Mouse (Mus musculus) right cerebral cortex, postnatal 36 days (tissue): ENCODE results near the gene Eif2ak4.

ENCODE experiments used
- DNase-seq, 2 experiments: peaks; one replicate each; pipeline ENCODE4 v3.0.0; 2022; ENCODE audit warnings: low spot score in 2 of 2, mixed read lengths in 1 of 2

Gene Eif2ak4

GRCm38 (mm10) chr2:118509688-118510446, 121.4 kb downstream of the Eif2ak4 start:
- no peak for DNase-seq

- peak; percentile 76 for DNase-seq
Measured at GRCm38 (mm10) chr2:118510447-118511310, 122.3 kb downstream of the Eif2ak4 start.

- DNase-seq: no peak
Measured at GRCm38 (mm10) chr2:118511779-118512417, 123.5 kb downstream of the Eif2ak4 start.

- no peak for DNase-seq
Measured at GRCm38 (mm10) chr2:118512418-118513377, 124.3 kb downstream of the Eif2ak4 start.

- peak in 1 of 2 experiments; percentile 45 for DNase-seq
Measured at GRCm38 (mm10) chr2:118520042-118520933, 131.9 kb downstream of the Eif2ak4 start.

GRCm38 (mm10) chr2:118522265-118522664, 133.8 kb downstream of the Eif2ak4 start:
- DNase-seq: no peak

- no peak for DNase-seq
Measured at GRCm38 (mm10) chr2:118523163-118523730, 134.8 kb downstream of the Eif2ak4 start.

- DNase-seq: no peak
Measured at GRCm38 (mm10) chr2:118524811-118525210, 136.4 kb downstream of the Eif2ak4 start.
